Mouse (Mus musculus): ENCODE data around the gene Gm2115.

DNA sequence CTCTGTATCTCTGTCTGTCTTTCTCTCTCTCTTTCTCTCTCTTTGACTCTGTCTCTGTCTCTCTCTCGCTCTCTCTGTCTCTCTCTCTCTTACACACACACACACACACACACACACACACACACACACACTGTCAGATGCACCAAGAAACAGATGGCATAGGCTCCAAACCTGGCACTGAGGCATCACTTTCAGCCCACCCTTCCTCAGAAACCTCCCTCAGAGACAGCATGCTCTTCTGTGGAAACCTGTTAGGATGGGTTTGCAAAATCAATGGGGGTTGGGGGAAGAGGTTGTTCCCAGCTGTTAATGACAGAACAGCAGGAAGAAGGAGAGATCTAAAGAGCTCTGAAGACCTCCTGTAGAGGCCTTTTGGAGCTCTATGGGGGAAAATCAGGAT, 50.1 kb downstream of the Gm2115 start:
- TF ChIP-seq CTCF (IDR thresholded peaks at IDR 0.05; ENCODE audit: low read depth), result no peak
- no peak for TF ChIP-seq EP300 (optimal IDR thresholded peaks at IDR 0.05)

Data from stomach, postnatal 0 days (tissue).